10 mouse cellular contexts compared by ENCODE assay signal in the genomic region with DNA sequence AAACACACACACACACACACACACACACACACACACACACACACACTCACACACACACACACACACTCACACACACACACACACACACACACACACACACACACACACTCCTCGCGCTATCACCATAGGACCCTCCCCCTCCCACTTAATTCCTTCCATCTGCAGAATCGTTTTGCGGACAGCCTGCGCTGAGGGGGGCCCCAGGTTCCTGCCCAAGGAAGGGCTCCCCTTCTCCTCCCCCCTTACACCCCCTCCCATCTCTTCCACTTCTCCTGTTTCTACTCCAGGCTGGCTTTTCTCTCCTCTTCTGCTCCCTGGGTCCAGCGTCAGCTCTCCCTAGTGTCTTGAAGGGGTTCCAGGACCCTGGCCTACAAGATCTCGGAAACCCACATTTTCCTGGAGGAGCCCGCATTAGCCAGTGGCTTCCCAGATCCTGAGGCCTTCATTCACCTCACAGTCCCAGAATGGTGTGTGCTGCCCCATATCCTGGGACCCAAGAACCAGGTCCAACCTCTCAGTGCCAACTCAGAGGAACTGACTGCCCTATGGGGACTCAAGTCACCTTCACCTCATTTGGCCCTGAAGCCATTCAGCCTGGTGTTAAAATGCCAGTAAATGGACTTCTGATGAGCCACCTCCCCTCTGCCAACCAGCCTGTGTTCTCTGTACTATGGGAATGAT. TPM values are rescaled to one million over a fixed set of nuclear protein-coding genes. Genes with fewer than 3 reads are reported as not detected.
A peak's percentile ranks its signal among the peaks of the same experiment; 100 is the strongest.
DNase-seq lines count a peak whose midpoint lies in the region; ATAC-seq and TF ChIP-seq lines count a peak whose summit lies in the region.
"Had no signal": no experiment of that assay in that cellular context is flagged by ENCODE, and none has a peak within 500 bp of the region (broad histone marks: within the 10 kb centered on the region; RNA-seq: fewer than 3 reads in every experiment).

No protein-coding gene starts in this region.

- H3K4me2 ChIP-seq in intestine, embryonic 14.5 days (ENCODE audit: low read length), result peak overlapping the region; percentile 73
- no peak overlapping the region for H3K4me2 ChIP-seq in intestine, postnatal 0 days (replicated peaks; ENCODE audit: low read depth)
- H3K4me2 ChIP-seq in hindbrain, embryonic 14.5 days (replicated peaks), result peak overlapping the region; percentile 99; the same call in 1 of the 2 replicates

- H3K9ac ChIP-seq in intestine, embryonic 14.5 days (ENCODE audit: low read length), result no peak overlapping the region
- H3K9ac ChIP-seq in intestine, postnatal 0 days (ENCODE audit: low read depth, low read length), result no peak overlapping the region
- H3K9ac ChIP-seq in hindbrain, embryonic 14.5 days, result no peak overlapping the region

- no peak for TF ChIP-seq CTCF in intestine, postnatal 0 days (IDR thresholded peaks at IDR 0.05; ENCODE audit: low read depth)

- H3K27me3 ChIP-seq in intestine, embryonic 14.5 days (replicated peaks; ENCODE audit: control insufficient read depth, insufficient read depth, low read length), result no peaks in the 10 kb centered on the region
- no peaks in the 10 kb centered on the region; the same call in 1 of the 2 replicates for H3K27me3 ChIP-seq in intestine, postnatal 0 days (replicated peaks; ENCODE audit: control insufficient read depth, insufficient read depth, low read length)
- H3K27me3 ChIP-seq in hindbrain, embryonic 14.5 days (ENCODE audit: control insufficient read depth, insufficient read depth, low read length), result no peaks in the 10 kb centered on the region
- H3K27me3 ChIP-seq: Patski had no signal

- DNase-seq in intestine, embryonic 14.5 days (ENCODE audit: low spot score), result no peak
- peak; percentile 66 for DNase-seq in embryo, embryonic 9.5 days (ENCODE audit: extremely low spot score)
- DNase-seq in hindbrain, embryonic 14.5 days (ENCODE audit: low spot score), result no peak
- DNase-seq in neural tube, embryonic 10.5 days (ENCODE audit: extremely low spot score, low spot score), result peak; percentile 73
- DNase-seq in layer of hippocampus, adult 11-12 months (ENCODE audit: low spot score), result no peak
- no peak for DNase-seq in B cell, adult 2 months
- no peak for DNase-seq in left cerebral cortex, adult 8-10 months (ENCODE audit: low spot score in 2 of 2)

- peaks cover 39% of the 10 kb centered on the region for H3K4me1 ChIP-seq in intestine, embryonic 14.5 days (replicated peaks; ENCODE audit: control insufficient read depth, insufficient read depth, low read length)
- no peaks in the 10 kb centered on the region; the same call in 1 of the 2 replicates for H3K4me1 ChIP-seq in intestine, postnatal 0 days (replicated peaks; ENCODE audit: control insufficient read depth, insufficient read depth, low read length)
- peaks cover 32% of the 10 kb centered on the region for H3K4me1 ChIP-seq in hindbrain, embryonic 14.5 days (replicated peaks; ENCODE audit: control insufficient read depth, insufficient read depth, low read length)

- H3K4me3 ChIP-seq in intestine, embryonic 14.5 days (ENCODE audit: low read depth, low read length), result no peak overlapping the region
- no peak overlapping the region for H3K4me3 ChIP-seq in intestine, postnatal 0 days (ENCODE audit: low read depth, low read length)
- H3K4me3 ChIP-seq in hindbrain, embryonic 14.5 days (replicated peaks; ENCODE audit: low read length), result peak overlapping the region; percentile 63; the same call in 1 of the 2 replicates

- WGBS in intestine, embryonic 14.5 days, result 20% methylated on average over 8 of the region's 8 CpGs
- 43% methylated on average over 8 of the region's 8 CpGs for WGBS in intestine, postnatal 0 days
- WGBS in hindbrain, embryonic 14.5 days, result 23% methylated on average over 8 of the region's 8 CpGs

- no peaks in the 10 kb centered on the region for H3K9me3 ChIP-seq in intestine, embryonic 14.5 days (ENCODE audit: control insufficient read depth, low read length)
- no peaks in the 10 kb centered on the region for H3K9me3 ChIP-seq in intestine, postnatal 0 days (ENCODE audit: control insufficient read depth)
- no peaks in the 10 kb centered on the region for H3K9me3 ChIP-seq in hindbrain, embryonic 14.5 days (ENCODE audit: control insufficient read depth, low read length)
- H3K9me3 ChIP-seq: liver, embryonic 13.5 days had no signal

- H3K27ac ChIP-seq in intestine, embryonic 14.5 days (ENCODE audit: low read depth), result peak overlapping the region; percentile 85
- no peak overlapping the region for H3K27ac ChIP-seq in intestine, postnatal 0 days (ENCODE audit: low read depth, low read length)
- H3K27ac ChIP-seq in hindbrain, embryonic 14.5 days, result no peak overlapping the region
- H3K27ac ChIP-seq: liver, embryonic 13.5 days had no signal

- 0 out of 2 replicates have a peak, but pooled peaks cover 4% of the 10 kb centered on the region for H3K36me3 ChIP-seq in intestine, embryonic 14.5 days (ENCODE audit: control insufficient read depth, insufficient read depth, low read length)
- H3K36me3 ChIP-seq in intestine, postnatal 0 days (ENCODE audit: control insufficient read depth, insufficient read depth), result no peaks in the 10 kb centered on the region
- H3K36me3 ChIP-seq in hindbrain, embryonic 14.5 days (replicated peaks; ENCODE audit: control insufficient read depth, insufficient read depth), result no peaks in the 10 kb centered on the region
- H3K36me3 ChIP-seq: liver, embryonic 13.5 days had no signal

- ATAC-seq in intestine, embryonic 14.5 days (replicated peaks; ENCODE audit: low FRiP score, low TSS enrichment, low read depth), result no peak
- no peak for ATAC-seq in intestine, postnatal 0 days
- no peak for ATAC-seq in hindbrain, embryonic 14.5 days (ENCODE audit: low FRiP score)

RNA-seq across cellular contexts. Expression of a gene that starts 0.9 kb away (rescaled TPM):
- 32.8 and 33.6 TPM in 2 replicates for polyA plus RNA-seq in intestine, embryonic 14.5 days (2014; fragmentation: Nextera tagmentation; extraction: Ambion mirVana)
- 10.3 and 12.1 TPM in 2 replicates for polyA plus RNA-seq in intestine, postnatal 0 days (2015; fragmentation: Nextera tagmentation; extraction: Ambion mirVana)
- polyA plus RNA-seq in hindbrain, embryonic 14.5 days (2014; fragmentation: Nextera tagmentation; extraction: Ambion mirVana), result 18.5 and 19.0 TPM in 2 replicates
- 10 to 100 TPM; 51.5 to 58.0 (median 54.4) TPM for total RNA-seq in left cerebral cortex, adult 8-10 months (2022)

Comparison
In these comparisons a context has a peak if more than half of its experiments do, and no peak if none do; other contexts are left out.
1. DNase-seq: peak in embryo, embryonic 9.5 days (single experiment) and neural tube, embryonic 10.5 days (single experiment); none in intestine, embryonic 14.5 days (single experiment), hindbrain, embryonic 14.5 days (single experiment), layer of hippocampus, adult 11-12 months (single experiment), B cell, adult 2 months (0 of 2) and left cerebral cortex, adult 8-10 months (0 of 2).